ENCODE assay signal across 8 mouse cellular contexts in genomic region chr4:48491290-48491743, GRCm38 (mm10). TPM values are rescaled to one million over a fixed set of nuclear protein-coding genes. Genes with fewer than 3 reads are reported as not detected.
DNase-seq lines count a peak whose midpoint lies in the region; ATAC-seq and TF ChIP-seq lines count a peak whose summit lies in the region.

No protein-coding gene starts in this region.

- H3K27me3 ChIP-seq in hindbrain, embryonic 12.5 days: no peaks in the 10 kb centered on the region

- peaks cover 2% of the 10 kb centered on the region; the same call in 1 of the 2 replicates for H3K4me1 ChIP-seq in hindbrain, embryonic 12.5 days

- H3K4me3 ChIP-seq in hindbrain, embryonic 12.5 days: peak overlapping the region; percentile 32
- H3K4me3 ChIP-seq in left cerebral cortex, adult 2 months: no peak overlapping the region

- H3K27ac ChIP-seq in hindbrain, embryonic 12.5 days: no peak overlapping the region
- H3K27ac ChIP-seq in left cerebral cortex, adult 2 months: no peak overlapping the region

- H3K9me3 ChIP-seq in hindbrain, embryonic 12.5 days (replicated peaks): no peaks in the 10 kb centered on the region

- peak; percentile 60; the same call in 1 of the 2 replicates for ATAC-seq in hindbrain, embryonic 12.5 days (ENCODE audit: low FRiP score)

- TF ChIP-seq CTCF in brain, embryonic 14.5 days (IDR thresholded peaks at IDR 0.05; ENCODE audit: borderline replicate concordance, extremely low read depth, insufficient read depth, insufficient read length): no peak
- no peak for TF ChIP-seq CTCF in left cerebral cortex, adult 2 months (IDR thresholded peaks at IDR 0.05)

- peak; percentile 79 for DNase-seq in ES-CJ7 (ENCODE audit: low read depth, low spot score)
- peak; percentile 67 for DNase-seq in brain, embryonic 14.5 days (ENCODE audit: low read depth)
- DNase-seq in mesoderm, embryonic 11.5 days (ENCODE audit: low read depth, low spot score): peak; percentile 52
- DNase-seq in left cerebral cortex, adult 2 months (ENCODE audit: extremely low spot score in 1 of 2, low spot score in 2 of 2): no peak
- no peak for DNase-seq in adrenal gland, adult 2 months
- no peak for DNase-seq in lung, postnatal 4 days
- no peak for DNase-seq in frontal cortex, postnatal 14 days (ENCODE audit: low spot score in 2 of 2)

- TF ChIP-seq POLR2A in brain, embryonic 14.5 days (IDR thresholded peaks at IDR 0.05; ENCODE audit: borderline replicate concordance, extremely low read depth, insufficient read depth, insufficient read length, poor library complexity, severe bottlenecking): no peak

- WGBS in hindbrain, embryonic 12.5 days: 11% methylated on average over 14 of the region's 14 CpGs

- H3K4me2 ChIP-seq in hindbrain, embryonic 12.5 days (replicated peaks): peak overlapping the region; percentile 53

- H3K9ac ChIP-seq in hindbrain, embryonic 12.5 days: peak overlapping the region; percentile 27; the same call in 1 of the 2 replicates

- intact Hi-C loops in left cerebral cortex, adult 2 months (cut with DNase I): no loop called here

- H3K36me3 ChIP-seq in hindbrain, embryonic 12.5 days: no peaks in the 10 kb centered on the region

RNA-seq across cellular contexts. Expression of gene Tex10, which starts 18.1 kb away (rescaled TPM):
- polyA plus RNA-seq in brain, embryonic 14.5 days (2012; rRNA removed): 28.7 and 36.8 TPM in 2 replicates
- 52.2 and 53.9 TPM in 2 replicates for polyA plus RNA-seq in hindbrain, embryonic 12.5 days (2016; fragmentation: Nextera tagmentation; extraction: Ambion mirVana)
- 10 to 100 TPM; 24.4 to 26.0 TPM for total RNA-seq in left cerebral cortex, adult 2 months (2021)
- total RNA-seq in adrenal gland, adult 2 months (2021): 10 to 100 TPM; 16.9 to 24.0 TPM
- 2.3 and 2.6 TPM in 2 replicates for polyA plus RNA-seq in adrenal gland, adult 2 months (2012; rRNA removed)

RNA-seq across cellular contexts. Expression of gene Msantd3, which starts 48.4 kb away (rescaled TPM):
- 54.0 and 55.9 TPM in 2 replicates for polyA plus RNA-seq in brain, embryonic 14.5 days (2012; rRNA removed)
- 50.8 and 56.1 TPM in 2 replicates for polyA plus RNA-seq in hindbrain, embryonic 12.5 days (2016; fragmentation: Nextera tagmentation; extraction: Ambion mirVana)
- total RNA-seq in left cerebral cortex, adult 2 months (2021): 10 to 100 TPM; 21.9 to 22.4 TPM
- total RNA-seq in adrenal gland, adult 2 months (2021): 10 to 100 TPM; 14.4 to 22.8 TPM
- polyA plus RNA-seq in adrenal gland, adult 2 months (2012; rRNA removed): 1.8 and 2.5 TPM in 2 replicates

Comparison
In these comparisons a context has a peak if more than half of its experiments do, and no peak if none do; other contexts are left out.
1. DNase-seq: peak in ES-CJ7 (single experiment), brain, embryonic 14.5 days (single experiment) and mesoderm, embryonic 11.5 days (single experiment); none in left cerebral cortex, adult 2 months (0 of 2), adrenal gland, adult 2 months (single experiment), lung, postnatal 4 days (0 of 2) and frontal cortex, postnatal 14 days (0 of 2).
2. RNA of gene Msantd3, which starts 48.4 kb away (polyA plus RNA-seq): 54.0 to 55.9 TPM in brain, embryonic 14.5 days and 50.8 to 56.1 TPM in hindbrain, embryonic 12.5 days; 1.8 to 2.5 TPM in adrenal gland, adult 2 months; every median in the first group is over 10 times any median in the second.